Mouse (Mus musculus) adrenal gland, adult 2 months (tissue): ENCODE results near the gene Rho. TPM values are rescaled to one million over a fixed set of nuclear protein-coding genes. Genes with fewer than 3 reads are reported as not detected.

Experiments
- DNase-seq: peaks from one replicate; pipeline ENCODE4 v3.0.0; 2021
- polyA plus RNA-seq: library from polyadenylated mRNA; depleted of rRNA; stranded (reverse); fragments of >200 nt; gene quantifications from 2 replicates; pipeline ENCODE4 v1.2.3, GENCODE M21; 2012
- total RNA-seq, 2 experiments: library from RNA; stranded (reverse); gene quantifications; 2 replicates each; pipeline ENCODE4 v1.2.3; 2021

The Rho gene
- total and polyA plus RNA-seq, 3 experiments = 0.52 to 3.4 (median 0.95) TPM

DNA sequence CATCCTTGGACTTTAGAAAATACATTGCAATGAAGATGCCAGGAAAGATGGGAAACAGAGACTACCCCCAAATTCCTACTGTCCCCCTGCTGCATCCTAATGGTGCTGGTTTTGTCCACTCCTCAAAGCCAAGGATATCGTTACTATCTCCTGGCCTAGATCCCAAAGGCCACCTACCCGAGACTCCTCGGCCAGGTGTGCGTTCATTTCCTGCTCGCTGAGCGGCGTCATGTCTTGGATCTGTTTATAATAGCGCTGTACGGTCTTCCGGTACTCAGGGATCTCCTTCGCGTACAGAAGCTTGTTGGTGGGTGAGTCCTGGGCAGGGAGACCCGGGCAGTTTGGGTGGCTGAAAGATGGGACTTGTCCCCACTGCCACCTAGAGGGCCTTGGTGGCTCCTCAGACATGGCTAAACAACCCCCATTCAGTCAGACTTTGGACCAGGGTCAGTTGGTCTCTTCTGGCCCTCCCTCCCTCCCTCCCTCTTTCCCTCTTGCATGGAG is 24.9 kb downstream of the Rho start:
- DNase-seq = no peak

DNA sequence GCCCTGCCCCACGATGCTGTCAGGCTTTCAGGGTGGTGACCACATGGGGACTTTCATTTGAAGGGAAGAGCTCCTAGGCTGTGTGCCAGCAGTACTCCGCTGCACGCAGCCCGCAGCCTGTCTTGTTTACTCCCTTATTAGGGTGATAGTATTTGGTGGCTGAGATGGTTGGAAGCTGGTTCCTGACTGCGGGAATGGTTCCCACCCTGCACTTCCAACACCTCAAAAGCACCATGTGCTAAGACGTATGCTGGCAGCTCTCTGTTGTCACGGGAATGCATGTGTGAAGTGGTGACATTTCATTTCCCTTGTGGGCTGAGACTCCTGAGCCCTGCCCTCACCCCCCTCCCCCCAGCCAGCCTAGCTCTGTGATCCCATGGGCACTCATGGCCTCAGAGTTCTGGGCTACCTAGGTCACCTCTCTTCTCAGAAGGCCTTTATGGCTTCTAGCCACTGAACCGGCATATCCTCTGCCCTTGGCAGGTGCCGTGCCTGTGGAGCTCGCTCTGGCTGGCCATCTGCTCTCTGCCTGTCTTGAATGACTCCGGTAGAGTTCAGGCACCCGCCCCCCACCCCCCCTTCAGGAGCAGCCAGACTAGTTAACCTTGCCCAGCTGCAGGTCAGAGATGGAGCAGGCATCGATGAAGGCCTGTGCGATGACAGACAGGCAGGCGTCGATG is 25.5 kb downstream of the Rho start:
- DNase-seq = peak; percentile 65

DNA sequence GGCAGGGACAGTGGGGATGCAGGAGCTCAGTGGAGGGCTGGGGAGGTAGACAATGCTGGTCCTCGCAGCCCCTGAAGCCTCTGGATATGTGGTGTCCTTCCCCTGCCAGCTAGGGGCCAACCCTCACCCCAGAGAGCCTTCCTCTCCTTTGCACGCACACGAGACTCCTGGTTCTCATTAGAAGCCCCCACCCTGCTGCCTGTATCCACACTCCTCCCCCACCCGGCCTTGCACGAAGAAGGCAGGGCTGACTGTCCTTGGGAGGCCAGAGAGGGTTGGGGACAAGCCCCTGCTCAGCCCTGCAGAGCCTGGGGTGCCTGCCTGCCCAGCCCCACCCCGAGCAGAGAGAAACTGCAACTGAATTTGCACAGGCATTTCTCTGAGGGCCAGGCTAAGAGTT is 26.1 kb downstream of the Rho start:
- peak; percentile 79 for DNase-seq

DNA sequence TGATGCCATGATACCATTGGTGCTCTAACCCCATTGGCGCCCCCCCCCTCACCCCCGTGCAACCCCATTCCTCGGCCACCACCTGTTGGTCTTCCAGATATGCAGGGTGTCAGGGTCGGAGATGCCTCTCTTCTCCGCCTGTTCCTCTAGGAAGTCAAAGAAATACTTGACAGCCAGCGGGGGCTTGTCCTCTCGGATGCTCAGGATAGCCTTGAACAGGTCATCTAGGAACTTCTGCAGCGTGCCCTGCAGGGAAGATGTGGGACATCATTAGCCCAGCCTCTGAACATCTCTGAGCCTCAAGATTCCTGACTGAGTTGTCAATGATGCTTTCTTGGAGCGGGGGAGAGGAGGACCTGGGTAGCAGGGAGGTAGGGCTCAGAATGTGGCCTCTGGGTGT is 26.9 kb downstream of the Rho start:
- DNase-seq = no peak

DNA sequence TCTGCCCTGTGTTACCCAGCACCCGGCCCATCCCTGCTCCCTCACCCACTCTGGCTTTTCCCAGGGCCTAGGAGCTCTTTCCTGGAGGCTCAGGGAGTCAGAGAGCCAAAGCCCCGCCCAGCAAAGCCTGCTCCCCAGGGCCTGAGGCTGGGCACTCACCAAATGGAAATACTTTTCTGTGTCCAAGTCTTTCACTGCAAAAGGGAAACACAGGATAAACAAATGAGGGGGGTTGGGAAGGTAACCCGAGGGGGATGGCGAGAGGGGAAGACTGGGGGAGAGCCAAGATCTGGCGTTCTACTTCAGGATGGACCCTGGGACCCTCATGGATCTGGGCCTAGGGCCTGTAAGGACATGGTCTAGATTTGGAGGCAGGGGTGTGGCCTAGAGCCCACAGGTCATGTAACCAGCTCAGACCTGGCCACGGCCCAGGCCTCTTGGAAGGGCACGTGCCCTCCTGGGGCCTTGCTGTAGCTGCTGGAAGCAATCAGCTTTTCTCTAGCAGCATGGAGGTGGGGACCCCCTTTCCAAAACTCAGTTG is 27.7 kb downstream of the Rho start:
- peak; percentile 90 for DNase-seq

DNA sequence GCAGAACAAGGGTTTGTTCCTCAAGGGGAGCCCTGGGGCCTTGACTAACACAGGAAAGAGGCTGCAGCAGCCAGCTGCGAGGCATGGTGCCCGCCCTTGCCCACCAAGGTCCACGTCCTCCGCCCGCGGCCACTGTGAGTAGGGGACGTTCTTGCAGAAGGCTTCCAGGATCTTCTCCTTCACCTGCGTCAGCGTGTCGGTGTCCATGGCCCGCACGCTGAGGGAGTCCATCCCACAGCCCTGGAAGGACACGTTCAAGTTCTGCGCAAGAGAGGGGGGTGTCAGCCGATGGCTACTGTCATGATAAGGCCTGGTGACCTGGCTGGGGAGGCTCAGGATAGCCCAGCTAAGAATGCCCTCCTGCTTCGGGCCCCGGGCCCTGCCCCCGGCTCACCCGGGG is 28.8 kb downstream of the Rho start:
- no peak for DNase-seq

DNA sequence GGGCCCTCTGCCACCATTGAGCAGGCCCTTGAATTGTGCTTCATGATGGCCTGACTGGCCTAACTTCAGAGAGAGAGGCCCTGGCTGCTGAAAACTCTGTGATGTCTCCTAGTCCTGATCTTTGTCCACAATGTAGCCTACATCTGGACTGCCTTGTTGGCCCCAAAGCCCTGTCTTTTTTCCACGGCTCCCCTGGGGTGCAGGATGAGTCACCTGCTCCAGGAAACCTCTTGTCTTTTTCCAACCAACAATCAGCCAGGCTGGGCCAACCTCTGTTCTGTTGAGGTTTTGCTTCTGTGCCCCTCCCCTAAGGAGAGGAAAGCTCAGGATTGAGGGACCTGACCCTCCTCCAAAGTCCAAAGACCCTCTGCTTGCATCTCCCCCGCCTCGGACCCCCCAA is 30.2 kb downstream of the Rho start:
- DNase-seq = no peak

DNA sequence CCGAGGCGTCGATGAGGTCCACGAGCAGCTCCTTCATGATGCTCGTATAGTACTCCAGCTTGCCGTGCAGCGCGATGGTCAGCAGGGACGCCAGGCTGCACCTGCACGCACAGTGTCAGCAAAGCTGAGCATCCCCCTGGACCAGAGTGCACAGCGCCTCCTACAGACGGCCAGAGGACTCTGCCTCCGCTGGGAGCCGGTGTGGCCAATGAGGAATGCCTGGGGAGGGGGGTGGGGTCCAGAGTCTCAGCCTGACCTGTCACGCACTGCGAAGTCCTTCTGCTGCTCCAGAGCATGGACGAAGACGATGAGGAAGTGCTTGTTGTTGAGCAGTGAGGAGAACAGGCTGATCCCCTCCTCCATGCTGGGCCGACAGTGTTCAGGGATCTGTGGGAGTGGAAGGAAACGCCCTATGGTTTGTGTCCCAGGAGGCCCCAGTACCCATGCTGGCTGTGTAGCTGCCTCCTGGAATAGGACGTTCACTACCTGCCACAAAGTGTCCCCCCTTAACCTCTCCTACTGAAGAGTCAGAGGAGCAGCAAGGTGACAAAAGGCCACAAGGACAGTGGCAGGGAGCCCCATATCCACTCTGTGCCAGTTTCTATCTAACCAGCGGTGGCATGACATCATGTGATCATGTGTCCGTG is 31.0 kb downstream of the Rho start:
- no peak for DNase-seq

DNA sequence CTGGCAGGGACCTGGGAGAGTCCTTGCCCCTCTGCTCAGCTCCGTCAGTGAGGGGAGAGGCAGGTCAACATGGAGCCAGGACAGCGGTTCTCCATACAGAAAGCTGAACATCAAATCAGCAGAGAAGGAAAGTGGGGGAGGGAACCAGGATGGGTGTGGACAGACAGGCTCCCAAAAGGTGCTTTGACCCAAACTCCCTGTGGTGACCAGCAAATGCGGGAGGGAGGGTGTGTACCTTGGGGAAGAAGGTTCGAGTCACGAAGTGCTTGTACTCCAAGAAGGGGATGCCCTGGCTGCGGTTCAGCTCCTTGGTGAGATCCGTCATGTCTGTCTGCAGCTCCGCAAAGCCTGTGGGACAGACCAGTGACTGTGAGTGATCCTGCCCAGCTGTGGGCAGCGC is 32.1 kb downstream of the Rho start:
- DNase-seq = no peak

DNA sequence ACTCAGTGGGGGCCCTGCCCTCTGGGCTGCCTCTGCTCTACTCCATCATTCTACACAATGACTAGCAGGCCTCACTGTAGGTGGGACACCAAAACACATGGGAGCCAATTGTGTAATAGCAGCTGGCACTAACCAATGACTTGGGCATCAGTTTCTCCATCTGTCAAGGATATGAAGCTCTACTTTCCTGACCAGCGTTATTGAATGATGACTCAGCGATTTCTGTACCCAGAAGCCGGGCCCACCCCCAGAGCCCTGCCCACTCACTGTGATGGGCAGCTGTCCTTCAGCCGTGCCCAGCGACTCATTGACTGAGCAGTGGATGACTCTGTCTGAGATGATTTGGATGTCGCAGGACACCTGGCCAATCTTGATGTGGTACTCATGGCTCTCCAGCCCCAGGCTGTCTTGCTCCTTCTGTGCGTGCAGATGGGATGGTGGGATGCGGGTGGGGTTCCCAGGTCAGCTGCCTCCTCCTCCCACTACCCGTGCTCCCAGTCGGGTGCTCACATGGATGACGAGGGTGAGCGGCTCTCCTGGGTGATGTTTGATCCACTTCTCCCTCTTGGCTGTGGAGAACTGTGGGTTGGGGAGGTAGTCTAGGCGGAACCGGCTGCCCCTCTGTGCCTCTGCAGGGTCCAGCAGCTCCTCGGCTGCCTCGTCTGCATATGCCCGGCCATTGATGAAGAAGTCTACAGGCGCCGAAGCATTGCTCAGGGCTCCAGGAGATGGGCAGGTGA is 34.8 kb downstream of the Rho start:
- no peak for DNase-seq

DNA sequence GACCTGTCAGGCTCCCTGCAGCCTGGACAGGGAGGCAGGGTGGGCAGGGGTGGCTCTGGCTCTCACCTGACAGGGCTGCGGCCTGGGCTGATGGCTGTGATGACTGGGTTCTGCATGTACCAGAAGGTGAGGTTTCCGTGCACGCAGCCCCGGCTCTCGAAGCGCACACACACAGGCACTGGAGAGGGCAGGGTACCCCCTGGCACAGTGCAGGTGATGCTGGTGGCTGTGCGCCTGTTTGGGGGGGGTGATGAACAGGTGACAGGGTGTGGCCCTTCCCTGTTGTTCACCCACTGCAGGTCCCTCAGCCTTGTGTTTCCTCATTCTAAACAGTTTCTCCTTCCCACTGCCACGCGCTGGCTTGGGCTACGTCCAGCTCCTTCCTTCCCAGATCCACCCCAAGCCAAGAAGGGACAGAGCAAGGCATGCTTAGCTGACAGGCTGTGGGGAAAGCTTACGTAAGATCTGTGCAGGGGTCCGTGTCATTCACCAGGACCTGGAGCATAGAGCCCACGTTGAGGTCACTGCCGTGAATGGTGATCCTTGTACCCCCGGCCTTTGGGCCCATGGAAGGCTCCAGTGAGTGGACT is 35.8 kb downstream of the Rho start:
- DNase-seq = no peak

DNA sequence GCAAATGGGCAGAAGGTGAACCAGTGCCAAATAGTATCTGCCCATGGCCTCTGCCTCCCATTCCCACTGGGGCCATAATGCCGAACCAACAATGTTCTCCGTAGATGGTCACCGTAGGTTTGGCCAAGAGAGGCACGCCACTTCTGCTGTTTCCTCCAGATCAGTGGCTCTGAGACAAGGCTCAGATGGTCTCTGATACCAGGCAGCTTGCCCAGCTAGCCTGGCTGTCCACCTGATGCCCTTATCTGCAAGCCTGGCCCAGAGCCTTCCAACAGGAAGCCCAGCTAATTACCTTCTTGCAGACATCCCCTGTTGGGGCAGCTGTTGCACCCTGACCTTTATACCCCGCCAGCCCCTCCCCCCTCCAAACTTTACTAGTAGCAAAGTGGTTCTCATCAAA is 36.5 kb downstream of the Rho start:
- DNase-seq = no peak

DNA sequence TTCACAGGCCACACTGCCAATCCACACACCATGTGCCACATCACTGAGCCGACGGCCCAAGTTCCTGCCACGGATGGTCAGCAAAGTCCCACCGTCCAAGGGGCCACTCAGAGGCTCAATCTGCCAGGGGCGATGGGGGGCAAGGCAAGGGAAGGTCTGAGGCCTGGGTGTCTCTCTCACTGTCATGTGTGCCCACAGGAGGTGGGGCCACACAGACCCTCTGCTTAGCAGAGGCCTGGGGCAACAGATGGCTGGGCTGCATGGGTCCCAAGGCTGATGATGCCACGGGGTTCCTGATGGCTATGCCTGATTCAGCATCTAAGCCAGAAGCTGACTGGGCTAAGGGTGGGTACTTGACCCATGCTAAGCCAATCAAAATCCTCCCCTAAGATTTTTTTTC is 37.2 kb downstream of the Rho start:
- no peak for DNase-seq

DNA sequence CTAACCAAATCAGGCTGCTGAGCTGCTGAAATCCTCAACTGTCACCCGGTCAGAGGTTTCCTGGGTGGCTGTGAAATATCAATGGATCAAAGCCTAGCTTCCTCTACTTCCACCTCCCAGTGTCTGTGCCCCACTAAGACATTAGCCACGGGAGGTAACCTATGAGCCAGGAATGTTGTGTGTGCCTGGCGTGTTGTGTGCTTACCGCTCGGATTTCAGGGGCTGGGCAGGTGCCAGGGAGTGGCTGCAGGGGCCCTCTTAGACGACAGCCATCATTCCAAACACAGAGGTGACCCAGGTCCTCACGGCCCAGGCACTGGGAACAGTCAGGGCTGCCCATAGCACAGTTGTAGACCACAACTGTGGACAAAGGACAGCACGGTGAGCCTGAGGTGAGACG is 37.6 kb downstream of the Rho start:
- DNase-seq = no peak

DNA sequence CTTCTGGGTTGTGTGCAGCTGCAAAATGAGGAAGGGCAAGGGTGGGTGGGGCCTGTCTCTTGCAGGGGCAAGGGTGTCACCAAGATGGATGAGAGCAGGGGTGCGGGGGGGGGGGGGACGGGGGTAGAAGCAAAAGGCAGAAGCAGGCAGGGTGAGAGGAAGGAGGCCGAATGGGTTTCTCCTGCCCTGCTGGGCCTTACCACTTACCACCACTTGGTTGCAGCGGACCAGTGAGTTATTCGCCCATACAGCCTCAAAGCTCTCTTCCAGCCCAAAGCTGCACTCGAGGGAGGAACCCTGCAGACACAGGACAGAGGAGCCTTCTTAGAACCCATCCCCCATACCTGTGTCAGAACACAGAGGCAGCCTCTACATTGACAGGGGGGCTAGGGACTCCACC is 38.4 kb downstream of the Rho start:
- no peak for DNase-seq

DNA sequence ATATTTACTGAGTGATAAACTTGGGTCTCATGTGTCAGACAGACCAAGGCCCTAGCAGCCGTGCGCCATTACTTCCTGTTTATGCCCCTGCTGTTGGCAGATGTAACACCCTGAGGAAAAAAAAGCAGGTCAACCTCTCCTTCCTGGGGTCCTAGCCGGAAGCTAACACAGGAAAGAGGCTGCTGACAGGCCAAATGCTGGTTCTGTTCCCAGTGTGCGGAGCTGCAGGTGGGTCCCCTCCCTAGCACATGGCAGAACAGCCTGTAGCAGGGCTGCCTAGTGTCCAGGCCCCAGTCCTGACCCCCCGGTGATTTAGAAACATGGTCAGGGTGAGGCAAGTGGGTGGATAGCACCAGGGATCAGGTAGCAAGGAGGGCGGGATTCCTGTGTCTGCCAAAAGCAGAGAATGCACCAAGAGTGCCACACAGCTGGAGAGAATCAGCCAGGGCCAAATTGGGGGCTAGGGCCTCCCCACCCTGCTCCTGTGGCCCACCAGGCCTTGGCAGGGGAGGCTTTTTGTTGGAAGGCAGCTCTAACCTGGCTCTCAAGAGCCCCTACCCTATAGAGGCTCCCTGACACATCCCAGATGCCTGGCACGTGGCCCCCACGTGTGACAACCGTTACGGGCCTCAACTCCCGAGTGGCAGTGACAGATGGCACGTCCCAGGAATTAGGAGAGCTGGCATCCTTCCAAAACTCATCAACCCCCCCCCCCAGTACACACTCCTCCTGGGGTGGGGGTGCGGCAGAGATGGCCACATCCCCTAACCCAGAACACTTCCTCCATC is 39.9 kb downstream of the Rho start:
- no peak for DNase-seq

DNA sequence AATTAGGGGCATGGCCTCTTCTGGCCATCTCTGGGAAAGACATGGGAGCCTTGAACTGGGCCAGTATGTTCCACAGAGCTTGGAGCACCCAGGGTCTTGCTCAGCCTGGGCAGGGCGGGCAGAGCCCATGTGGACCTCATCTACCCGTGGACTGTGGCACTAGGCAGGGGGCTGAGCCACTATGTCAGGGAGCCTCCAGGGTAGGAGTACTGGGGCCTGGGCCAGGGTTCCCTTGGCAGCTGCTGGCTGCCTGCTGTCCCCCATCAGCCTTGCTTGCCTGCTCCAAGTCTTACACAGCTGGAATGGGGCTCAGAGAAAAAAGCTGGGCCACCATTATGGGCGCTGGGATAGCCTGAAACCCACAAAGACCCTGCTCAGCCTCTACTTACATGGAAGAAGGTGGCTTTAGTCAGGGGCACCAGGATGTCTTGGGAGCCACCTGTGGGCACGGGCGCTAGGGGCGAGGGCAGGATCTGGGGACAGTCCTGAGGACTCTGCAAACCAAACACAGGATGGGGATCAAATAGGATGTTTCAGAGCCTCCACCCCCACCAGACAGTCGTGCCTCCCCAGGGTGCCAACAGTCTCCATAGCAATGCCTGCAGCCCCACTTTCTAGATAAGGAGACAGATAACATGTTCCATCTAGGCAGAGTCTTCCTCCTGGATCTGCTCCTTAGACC is 40.7 kb downstream of the Rho start:
- DNase-seq = no peak

DNA sequence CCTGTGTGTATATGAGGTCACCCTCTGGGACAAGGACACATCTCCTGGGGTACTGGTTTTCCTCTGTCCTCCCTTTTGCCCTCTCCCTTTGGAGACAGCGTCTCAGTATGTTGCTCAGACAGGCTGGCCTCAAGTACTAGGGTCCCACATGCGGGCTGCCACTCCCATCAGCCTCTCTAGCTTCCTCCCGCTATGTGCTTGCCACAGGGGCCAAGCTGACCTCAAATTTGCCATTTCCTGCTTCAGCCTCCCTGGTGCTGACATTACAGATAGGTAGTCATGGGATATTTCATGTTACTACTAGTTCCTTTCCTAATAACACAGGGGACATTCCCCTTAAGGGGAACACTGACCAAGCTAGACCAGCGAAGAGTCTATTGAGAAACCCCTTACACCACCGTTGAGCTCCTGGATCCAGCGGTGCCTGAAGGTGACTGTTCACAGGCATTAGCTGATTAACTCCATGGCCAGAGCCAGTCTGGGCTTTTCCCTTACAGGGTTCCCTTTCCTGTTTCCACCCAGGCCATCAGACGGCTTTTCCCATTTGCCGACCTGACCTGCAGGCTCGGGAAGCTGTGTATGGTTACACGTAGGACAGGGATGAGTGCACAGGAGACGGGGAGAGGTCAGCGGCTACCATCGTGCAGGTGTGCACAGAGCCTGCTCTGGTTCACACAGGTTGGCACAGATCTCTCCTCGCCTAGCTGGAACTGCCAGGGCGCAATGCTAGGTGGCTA is 41.8 kb downstream of the Rho start:
- no peak for DNase-seq

DNA sequence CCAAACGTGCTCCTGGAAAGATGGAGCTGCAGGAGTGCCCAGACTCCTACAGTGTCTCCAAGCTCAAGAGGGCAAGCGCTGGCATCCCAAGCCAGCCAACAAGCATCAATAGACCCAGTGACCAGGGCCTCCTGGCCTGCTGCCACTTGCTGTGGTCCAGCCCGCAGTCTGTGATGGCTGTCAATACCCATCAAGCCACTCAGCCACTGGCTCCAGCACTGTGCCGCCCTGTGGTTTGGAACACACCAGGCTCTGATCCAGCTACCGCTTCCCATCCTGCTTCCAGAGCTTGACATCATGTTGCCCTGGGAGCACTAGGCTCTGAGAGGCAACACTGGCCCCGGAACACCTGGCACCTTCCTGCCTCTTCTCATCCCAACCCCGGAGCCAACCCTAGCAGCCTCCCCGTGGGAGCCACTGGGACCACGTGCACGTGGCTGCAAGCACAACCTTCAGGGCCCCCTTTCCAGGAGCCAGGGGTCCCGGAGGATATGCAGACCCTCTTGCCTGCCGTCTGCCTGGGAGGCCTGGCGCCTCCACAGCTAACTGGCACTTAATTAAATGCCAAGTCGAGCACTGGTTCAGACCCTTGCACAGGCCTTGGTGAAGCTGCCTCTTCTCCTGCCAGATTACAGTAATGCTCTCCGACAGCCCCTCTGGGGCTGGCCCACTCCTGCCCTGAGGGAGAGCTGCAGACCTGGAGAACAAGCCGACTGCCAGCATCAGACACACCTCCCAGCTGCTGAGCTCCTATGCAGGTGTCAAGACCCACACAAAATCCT is 42.5 kb downstream of the Rho start:
- DNase-seq = no peak

DNA sequence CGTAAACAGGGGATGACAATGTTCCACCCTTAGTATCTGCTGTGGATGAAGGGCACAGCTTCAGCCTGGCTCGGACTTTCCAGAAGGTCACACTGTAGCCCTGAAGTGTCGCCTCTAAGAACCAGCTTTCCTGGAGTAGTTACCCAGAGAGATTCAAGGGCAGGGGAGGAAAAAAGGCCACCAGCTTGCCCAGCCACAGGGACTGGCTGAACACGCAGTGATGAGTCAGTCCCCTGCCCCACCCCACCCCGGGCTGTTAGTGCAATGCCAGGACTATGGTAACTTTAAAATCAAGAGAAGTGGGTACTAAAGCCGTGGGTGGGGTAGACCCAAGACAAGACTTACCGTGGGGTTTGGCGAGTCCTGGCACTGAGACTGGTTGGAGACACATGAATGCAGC is 44.1 kb downstream of the Rho start:
- DNase-seq = peak; percentile 88
